Mouse (Mus musculus): ENCODE measurements around the gene Slc39a13. TPM values are rescaled to one million over a fixed set of nuclear protein-coding genes. Genes with fewer than 3 reads are reported as not detected.

Gene Slc39a13
- polyA plus RNA-seq, 1 experiment: 1.4 TPM

- Histone ChIP-seq H3K27me3 (ENCODE audit: control insufficient read depth) (peaks cover 8% of the 10 kb centered on the region), H3K4me1 (ENCODE audit: control insufficient read depth) (peaks cover 31% of the 10 kb centered on the region), H3K4me3 (replicated peaks) (peak overlapping the region; percentile 19), H3K36me3 (ENCODE audit: control insufficient read depth) (no peaks in the 10 kb centered on the region), H3K9me3 (ENCODE audit: control insufficient read depth, low read length) (no peaks in the 10 kb centered on the region)
- no peak for TF ChIP-seq GATA1 (IDR thresholded peaks at IDR 0.05; ENCODE audit: low read length)
- no peak for TF ChIP-seq TAL1 (IDR thresholded peaks at IDR 0.05; ENCODE audit: low read length)
Observed at GRCm38 (mm10) chr2:91097015-91097414, 26.8 kb upstream of the Slc39a13 start.

- H3K27me3 ChIP-seq (ENCODE audit: control insufficient read depth): peaks cover 8% of the 10 kb centered on the region
- peaks cover 29% of the 10 kb centered on the region for H3K4me1 ChIP-seq (ENCODE audit: control insufficient read depth)
- H3K4me3 ChIP-seq (replicated peaks): peak overlapping the region; percentile 19
- no peaks in the 10 kb centered on the region for H3K36me3 ChIP-seq (ENCODE audit: control insufficient read depth)
- TF ChIP-seq GATA1 (IDR thresholded peaks at IDR 0.05; ENCODE audit: low read length) (no peak), TAL1 (IDR thresholded peaks at IDR 0.05; ENCODE audit: low read length) (no peak)
- no peaks in the 10 kb centered on the region for H3K9me3 ChIP-seq (ENCODE audit: control insufficient read depth, low read length)
Observed at GRCm38 (mm10) chr2:91096524-91096923, 26.3 kb upstream of the Slc39a13 start.

- Histone ChIP-seq H3K36me3 (ENCODE audit: control insufficient read depth) (no peaks in the 10 kb centered on the region), H3K27me3 (ENCODE audit: control insufficient read depth) (no peaks in the 10 kb centered on the region; the same call in 1 of the 2 replicates), H3K4me3 (replicated peaks) (no peak overlapping the region), H3K4me1 (ENCODE audit: control insufficient read depth) (peaks cover 11% of the 10 kb centered on the region), H3K9me3 (ENCODE audit: control insufficient read depth, low read length) (no peaks in the 10 kb centered on the region)
- no peak for TF ChIP-seq TAL1 (IDR thresholded peaks at IDR 0.05; ENCODE audit: low read length)
- no peak for TF ChIP-seq GATA1 (IDR thresholded peaks at IDR 0.05; ENCODE audit: low read length)
Observed at GRCm38 (mm10) chr2:91090827-91091226, 20.6 kb upstream of the Slc39a13 start.

GRCm38 (mm10) chr2:91090208-91090607, 20.0 kb upstream of the Slc39a13 start:
- TF ChIP-seq GATA1 (IDR thresholded peaks at IDR 0.05; ENCODE audit: low read length): no peak
- H3K27me3 ChIP-seq (ENCODE audit: control insufficient read depth): no peaks in the 10 kb centered on the region
- H3K9me3 ChIP-seq (ENCODE audit: control insufficient read depth, low read length): no peaks in the 10 kb centered on the region
- no peak overlapping the region for H3K4me3 ChIP-seq (replicated peaks)
- no peaks in the 10 kb centered on the region for H3K36me3 ChIP-seq (ENCODE audit: control insufficient read depth)
- peaks cover 11% of the 10 kb centered on the region for H3K4me1 ChIP-seq (ENCODE audit: control insufficient read depth)

- TF ChIP-seq TAL1 (IDR thresholded peaks at IDR 0.05; ENCODE audit: low read length) (no peak), GATA1 (IDR thresholded peaks at IDR 0.05; ENCODE audit: low read length) (no peak)
- Histone ChIP-seq H3K4me1 (ENCODE audit: control insufficient read depth) (peaks cover 11% of the 10 kb centered on the region), H3K36me3 (ENCODE audit: control insufficient read depth) (no peaks in the 10 kb centered on the region), H3K9me3 (ENCODE audit: control insufficient read depth, low read length) (no peaks in the 10 kb centered on the region), H3K27me3 (ENCODE audit: control insufficient read depth) (no peaks in the 10 kb centered on the region), H3K4me3 (replicated peaks) (no peak overlapping the region)
Observed at GRCm38 (mm10) chr2:91088987-91089386, 18.8 kb upstream of the Slc39a13 start.

GRCm38 (mm10) chr2:91087453-91087852, 17.2 kb upstream of the Slc39a13 start:
- Histone ChIP-seq H3K4me1 (ENCODE audit: control insufficient read depth) (peaks cover 18% of the 10 kb centered on the region), H3K27me3 (ENCODE audit: control insufficient read depth) (no peaks in the 10 kb centered on the region), H3K36me3 (ENCODE audit: control insufficient read depth) (no peaks in the 10 kb centered on the region), H3K9me3 (ENCODE audit: control insufficient read depth, low read length) (no peaks in the 10 kb centered on the region), H3K4me3 (replicated peaks) (no peak overlapping the region)
- TF ChIP-seq GATA1 (IDR thresholded peaks at IDR 0.05; ENCODE audit: low read length) (no peak), TAL1 (IDR thresholded peaks at IDR 0.05; ENCODE audit: low read length) (no peak)

- H3K36me3 ChIP-seq (ENCODE audit: control insufficient read depth): no peaks in the 10 kb centered on the region
- no peaks in the 10 kb centered on the region for H3K9me3 ChIP-seq (ENCODE audit: control insufficient read depth, low read length)
- no peak overlapping the region for H3K4me3 ChIP-seq (replicated peaks)
- TF ChIP-seq TAL1 (IDR thresholded peaks at IDR 0.05; ENCODE audit: low read length) (no peak), GATA1 (IDR thresholded peaks at IDR 0.05; ENCODE audit: low read length) (no peak)
- no peaks in the 10 kb centered on the region for H3K27me3 ChIP-seq (ENCODE audit: control insufficient read depth)
- peaks cover 19% of the 10 kb centered on the region for H3K4me1 ChIP-seq (ENCODE audit: control insufficient read depth)
Observed at GRCm38 (mm10) chr2:91086392-91087237, 16.4 kb upstream of the Slc39a13 start.

- no peak overlapping the region for H3K4me3 ChIP-seq (replicated peaks)
Observed at GRCm38 (mm10) chr2:91085494-91086391, 15.5 kb upstream of the Slc39a13 start.

More at GRCm38 (mm10) chr2:91085494-91086391, 15.5 kb upstream of the Slc39a13 start:
- TF ChIP-seq GATA1 (IDR thresholded peaks at IDR 0.05; ENCODE audit: low read length) (no peak), TAL1 (IDR thresholded peaks at IDR 0.05; ENCODE audit: low read length) (no peak)
- Histone ChIP-seq H3K36me3 (ENCODE audit: control insufficient read depth) (no peaks in the 10 kb centered on the region), H3K9me3 (ENCODE audit: control insufficient read depth, low read length) (no peaks in the 10 kb centered on the region), H3K4me1 (ENCODE audit: control insufficient read depth) (peaks cover 19% of the 10 kb centered on the region), H3K27me3 (ENCODE audit: control insufficient read depth) (no peaks in the 10 kb centered on the region)
